Mouse (Mus musculus): ENCODE data around the gene Nfib. TPM values are rescaled to one million over a fixed set of nuclear protein-coding genes. Genes with fewer than 3 reads are reported as not detected.

The Nfib gene
- total and polyA plus RNA-seq, 3 experiments, result 0.04 to 0.11 (median 0.09) TPM

DNA sequence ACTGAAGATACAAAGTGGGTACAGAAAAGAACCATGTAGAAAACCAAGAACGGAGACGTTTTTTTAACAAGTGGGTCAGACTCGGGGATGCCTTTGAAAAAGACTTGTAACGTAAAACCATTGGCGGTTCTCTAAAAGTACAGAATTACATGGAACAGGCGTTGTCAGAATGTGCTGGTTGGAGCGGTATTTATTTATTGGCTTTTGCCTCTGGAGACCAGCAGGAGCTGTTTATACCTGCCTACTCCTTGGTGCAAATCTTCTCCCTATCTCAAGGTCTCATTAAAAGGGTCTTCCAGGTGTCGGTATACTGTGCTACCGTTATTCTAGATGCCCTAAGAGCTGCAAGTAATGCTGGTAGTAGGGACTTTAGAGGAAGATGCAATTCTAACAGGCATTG is 166.7 kb downstream of the Nfib start:
- Histone ChIP-seq H3K27me3 (replicated peaks) (no peaks in the 10 kb centered on the region), H3K4me2 (ENCODE audit: insufficient read depth, low read depth, poor library complexity, severe bottlenecking) (no peak overlapping the region), H3K9me3 (replicated peaks; ENCODE audit: low read length) (peaks cover 2% of the 10 kb centered on the region), H3K36me3 (replicated peaks in 1 of 2; ENCODE audit: control insufficient read depth in 1 of 2, insufficient read depth in 1 of 2, low read length in 1 of 2) (no peaks in the 10 kb centered on the region), H3K27ac (ENCODE audit: insufficient read depth, low read depth) (no peak overlapping the region), H3K9ac (ENCODE audit: insufficient read depth, low read depth) (no peak overlapping the region), H3K4me3 (replicated peaks in 1 of 3; ENCODE audit: low read depth in 2 of 3, low read length in 2 of 3, poor library complexity in 1 of 3) (no peak overlapping the region), H3K79me2 (replicated peaks; ENCODE audit: control insufficient read depth, extremely low read depth, insufficient read depth, poor library complexity, severe bottlenecking) (no peaks in the 10 kb centered on the region), H3K4me1 (ENCODE audit: control insufficient read depth in 1 of 2, insufficient read depth in 2 of 2) (no peaks in the 10 kb centered on the region)
- no peak for TF ChIP-seq CHD2 (IDR thresholded peaks at IDR 0.05; ENCODE audit: low read length)
- no peak for TF ChIP-seq HCFC1 (IDR thresholded peaks at IDR 0.05; ENCODE audit: low read depth, low read length)
- DNase-seq (ENCODE audit: extremely low read depth), result no peak
- in situ Hi-C loops (cut with MboI; ENCODE audit: low pct_ligation_motif_present, low pct_unique_long_range_greater_than_20kb, low sequenced_read_pairs), result loop anchor here (25.0 kb wide), 1 partner anchor 977 kb away; no protein-coding TSS in a partner anchor
- dilution Hi-C loops (cut with MboI; ENCODE audit: extremely low pct_ligation_motif_present, extremely low pct_unique_long_range_greater_than_20kb, low sequenced_read_pairs), result no loop called here

DNA sequence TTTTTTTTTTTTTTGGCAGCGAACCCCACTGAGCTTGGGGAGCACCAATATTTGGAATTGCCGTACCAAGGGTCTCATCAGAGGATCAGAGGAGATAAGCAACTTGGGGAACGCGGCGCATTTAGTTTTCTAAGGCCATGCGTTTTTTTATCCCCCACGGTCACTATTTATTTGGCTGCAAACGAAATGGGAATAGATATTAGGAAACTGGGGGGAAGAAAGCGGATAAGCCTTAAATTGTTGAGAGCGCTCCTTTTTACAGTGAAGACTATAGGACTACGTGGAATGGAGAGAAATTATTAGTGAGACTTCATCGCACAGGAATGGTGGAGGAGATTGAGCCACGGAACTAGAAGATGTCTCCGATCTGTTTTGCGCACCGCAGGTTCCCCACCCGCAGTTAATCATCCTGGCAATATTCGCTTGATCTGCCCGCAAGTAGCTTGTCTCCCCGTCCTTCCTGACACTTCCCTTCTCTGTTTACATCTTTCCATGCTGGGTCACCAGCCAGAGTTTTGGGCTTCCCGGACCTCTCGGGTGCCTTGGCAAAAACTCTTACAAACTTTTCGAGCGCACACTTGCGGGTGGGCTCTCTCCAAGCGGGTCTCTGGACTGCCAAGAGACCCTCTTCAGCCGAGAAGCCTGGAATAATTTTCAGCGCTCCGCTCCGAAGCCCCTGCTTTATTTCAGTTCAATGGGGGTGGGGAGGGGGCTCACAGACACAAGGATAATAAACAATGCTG is 167.3 kb downstream of the Nfib start:
- Histone ChIP-seq H3K4me1 (ENCODE audit: control insufficient read depth in 1 of 2, insufficient read depth in 2 of 2) (no peaks in the 10 kb centered on the region), H3K9ac (ENCODE audit: insufficient read depth, low read depth) (no peak overlapping the region), H3K79me2 (replicated peaks; ENCODE audit: control insufficient read depth, extremely low read depth, insufficient read depth, poor library complexity, severe bottlenecking) (no peaks in the 10 kb centered on the region), H3K4me2 (ENCODE audit: insufficient read depth, low read depth, poor library complexity, severe bottlenecking) (no peak overlapping the region), H3K27ac (ENCODE audit: insufficient read depth, low read depth) (no peak overlapping the region), H3K36me3 (replicated peaks in 1 of 2; ENCODE audit: control insufficient read depth in 1 of 2, insufficient read depth in 1 of 2, low read length in 1 of 2) (no peaks in the 10 kb centered on the region), H3K27me3 (replicated peaks) (no peaks in the 10 kb centered on the region), H3K9me3 (replicated peaks; ENCODE audit: low read length) (peaks cover 2% of the 10 kb centered on the region), H3K4me3 (replicated peaks in 1 of 3; ENCODE audit: low read depth in 2 of 3, low read length in 2 of 3, poor library complexity in 1 of 3) (no peak overlapping the region)
- DNase-seq (ENCODE audit: extremely low read depth), result no peak
- in situ Hi-C loops (cut with MboI; ENCODE audit: low pct_ligation_motif_present, low pct_unique_long_range_greater_than_20kb, low sequenced_read_pairs) (loop anchor here (25.0 kb wide), 1 partner anchor 976 kb away; no protein-coding TSS in a partner anchor), dilution Hi-C loops (cut with MboI; ENCODE audit: extremely low pct_ligation_motif_present, extremely low pct_unique_long_range_greater_than_20kb, low sequenced_read_pairs) (no loop called here)
- no peak for TF ChIP-seq POLR2AphosphoS2 (IDR thresholded peaks at IDR 0.05; ENCODE audit: low read depth, low read length)
- TF ChIP-seq TCF12 (IDR thresholded peaks at IDR 0.05; ENCODE audit: low read depth, low read length), result no peak
- no peak for TF ChIP-seq ETS1 (conservative IDR thresholded peaks at IDR 0.05; ENCODE audit: low read depth, low read length)
- TF ChIP-seq IRF4 (IDR thresholded peaks at IDR 0.05; ENCODE audit: low read depth, low read length), result no peak
- no peak for TF ChIP-seq E2F4 (IDR thresholded peaks at IDR 0.05; ENCODE audit: insufficient replicate concordance, low read depth, low read length)
- TF ChIP-seq NRF1 (IDR thresholded peaks at IDR 0.05; ENCODE audit: low read depth, low read length), result no peak
- no peak for TF ChIP-seq JUND (conservative IDR thresholded peaks at IDR 0.05; ENCODE audit: low read depth, low read length)
- TF ChIP-seq JUN (IDR thresholded peaks at IDR 0.05; ENCODE audit: insufficient read depth, low read depth, low read length), result no peak
- TF ChIP-seq MAZ (IDR thresholded peaks at IDR 0.05; ENCODE audit: low read depth, low read length), result no peak
- TF ChIP-seq ELF1 (IDR thresholded peaks at IDR 0.05; ENCODE audit: low read depth, low read length), result no peak
- TF ChIP-seq RAD21 (IDR thresholded peaks at IDR 0.05; ENCODE audit: low read depth, low read length), result no peak
- TF ChIP-seq ZC3H11A (IDR thresholded peaks at IDR 0.05; ENCODE audit: low read depth, low read length), result no peak
- no peak for TF ChIP-seq KAT2A (IDR thresholded peaks at IDR 0.05; ENCODE audit: insufficient replicate concordance, low read length)

Data from CH12.LX (cell line).